Mouse (Mus musculus): Measurements from ENCODE around the gene Spsb4.
"Not testable (repeated sequence)": the region's sequence is repeated elsewhere in the genome, so short reads cannot be mapped to it uniquely, and the experiment has no call there.

The Spsb4 gene

GRCm38 (mm10) chr9:96954063-96954809 is 64.4 kb downstream of the Spsb4 start:
- intact Hi-C loops (cut with DNase I): no loop called here

GRCm38 (mm10) chr9:96953443-96953842 is 65.2 kb downstream of the Spsb4 start:
- intact Hi-C loops (cut with DNase I): no loop called here

DNA sequence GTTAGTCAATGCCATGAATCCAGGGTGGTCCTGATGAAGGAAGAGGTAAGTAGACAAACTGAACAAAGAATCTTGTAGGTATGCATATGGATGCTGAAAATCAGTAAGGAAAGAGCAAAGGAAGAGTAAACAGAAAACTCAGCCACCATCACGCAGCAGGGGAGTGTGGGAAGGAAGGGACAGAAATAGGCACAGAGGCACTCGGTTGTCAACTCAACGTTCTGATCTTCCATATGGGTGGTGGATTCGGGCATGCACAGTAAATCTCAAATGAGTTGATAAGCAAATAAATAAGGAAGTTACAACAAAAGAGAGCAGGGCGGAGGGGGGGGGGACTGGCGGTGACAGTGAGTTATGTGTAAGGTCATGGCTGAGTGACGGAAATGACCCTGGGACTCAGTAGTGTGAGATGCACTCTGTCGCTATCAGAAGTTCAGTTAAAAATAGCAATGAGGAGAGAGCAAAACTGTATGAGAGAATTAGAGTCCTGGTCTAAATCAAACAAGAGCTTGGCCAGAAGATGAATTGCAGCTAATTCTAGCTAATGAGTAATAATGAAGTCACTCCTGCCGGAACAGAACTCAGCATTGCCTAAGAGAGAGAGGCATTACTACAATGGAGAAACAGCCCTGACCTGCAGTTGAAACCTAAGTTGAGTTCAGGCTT is 66.2 kb downstream of the Spsb4 start:
- intact Hi-C loops (cut with DNase I): no loop called here

DNA sequence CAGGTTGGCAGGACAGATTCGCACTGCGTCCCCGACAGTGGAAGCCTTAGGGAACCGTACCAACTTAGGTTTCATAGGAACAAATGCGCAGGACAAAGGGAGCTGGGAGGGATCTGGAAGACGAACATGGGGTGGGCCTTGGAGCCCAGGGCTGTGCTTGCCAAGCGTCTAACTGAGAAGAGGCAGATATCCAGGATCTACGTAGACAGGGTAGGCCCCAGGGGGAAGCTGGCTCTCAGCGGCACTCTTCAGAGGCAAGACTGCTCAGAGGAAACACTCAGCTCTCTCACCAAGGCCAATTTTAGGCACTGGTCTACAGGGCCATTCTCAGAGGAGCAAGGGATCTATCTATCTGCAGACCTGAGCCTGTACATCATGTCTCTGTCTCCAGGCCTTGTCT is 69.1 kb downstream of the Spsb4 start:
- intact Hi-C loops (cut with DNase I): no loop called here

GRCm38 (mm10) chr9:96948546-96948945 is 70.1 kb downstream of the Spsb4 start:
- intact Hi-C loops (cut with DNase I): no loop called here

DNA sequence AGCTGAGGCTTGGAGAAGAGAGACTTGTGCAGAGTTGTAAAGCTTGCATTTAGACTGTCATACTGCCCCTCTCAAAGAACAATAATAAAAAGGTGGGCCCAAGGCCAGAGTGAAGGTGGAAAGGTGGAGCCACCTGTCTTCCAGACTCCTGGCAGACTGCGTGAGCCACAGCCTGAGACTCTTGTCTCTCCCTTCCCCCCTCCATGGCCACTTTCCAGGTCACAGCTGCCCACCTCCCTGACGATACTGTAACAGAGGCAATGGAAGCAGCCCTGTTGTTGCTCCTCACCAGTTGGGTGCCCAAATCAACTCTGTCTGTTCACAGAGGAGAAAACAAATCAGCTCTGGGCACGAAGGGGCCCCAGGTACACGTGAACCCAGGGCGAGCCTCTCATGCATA is 71.5 kb downstream of the Spsb4 start:
- intact Hi-C loops (cut with DNase I): no loop called here

- intact Hi-C loops (cut with DNase I): no loop called here
Observed at GRCm38 (mm10) chr9:96944517-96944916, 74.1 kb downstream of the Spsb4 start.

DNA sequence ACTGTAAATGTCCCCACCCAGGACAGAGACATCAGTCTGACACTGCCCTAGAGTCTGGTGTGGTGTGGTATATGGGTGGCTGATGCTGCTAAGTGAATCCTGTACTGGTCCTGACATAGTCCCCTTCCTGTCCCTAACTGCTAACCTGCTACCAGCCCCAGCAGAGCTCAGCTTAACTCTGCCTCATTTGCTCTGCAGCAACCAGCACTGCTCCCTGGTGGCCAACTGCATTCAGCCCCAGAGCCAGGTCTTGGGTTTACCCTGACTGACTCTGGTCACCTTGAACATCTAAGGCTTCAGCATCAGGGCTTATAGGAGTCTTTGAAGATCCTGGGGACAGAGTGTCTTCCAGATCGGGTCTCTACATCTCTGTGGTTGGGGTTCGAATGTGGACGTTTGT is 75.7 kb downstream of the Spsb4 start:
- intact Hi-C loops (cut with DNase I): no loop called here

- intact Hi-C loops (cut with DNase I): no loop called here
Observed at GRCm38 (mm10) chr9:96938887-96939286, 79.8 kb downstream of the Spsb4 start.

- intact Hi-C loops (cut with DNase I): not testable (repeated sequence)
Observed at GRCm38 (mm10) chr9:96936427-96936826, 82.2 kb downstream of the Spsb4 start.

- intact Hi-C loops (cut with DNase I): no loop called here
Observed at GRCm38 (mm10) chr9:96935556-96936300, 82.9 kb downstream of the Spsb4 start.

GRCm38 (mm10) chr9:96934816-96935215 is 83.8 kb downstream of the Spsb4 start:
- intact Hi-C loops (cut with DNase I): no loop called here

- intact Hi-C loops (cut with DNase I): no loop called here
Observed at GRCm38 (mm10) chr9:96932751-96933150, 85.9 kb downstream of the Spsb4 start.

DNA sequence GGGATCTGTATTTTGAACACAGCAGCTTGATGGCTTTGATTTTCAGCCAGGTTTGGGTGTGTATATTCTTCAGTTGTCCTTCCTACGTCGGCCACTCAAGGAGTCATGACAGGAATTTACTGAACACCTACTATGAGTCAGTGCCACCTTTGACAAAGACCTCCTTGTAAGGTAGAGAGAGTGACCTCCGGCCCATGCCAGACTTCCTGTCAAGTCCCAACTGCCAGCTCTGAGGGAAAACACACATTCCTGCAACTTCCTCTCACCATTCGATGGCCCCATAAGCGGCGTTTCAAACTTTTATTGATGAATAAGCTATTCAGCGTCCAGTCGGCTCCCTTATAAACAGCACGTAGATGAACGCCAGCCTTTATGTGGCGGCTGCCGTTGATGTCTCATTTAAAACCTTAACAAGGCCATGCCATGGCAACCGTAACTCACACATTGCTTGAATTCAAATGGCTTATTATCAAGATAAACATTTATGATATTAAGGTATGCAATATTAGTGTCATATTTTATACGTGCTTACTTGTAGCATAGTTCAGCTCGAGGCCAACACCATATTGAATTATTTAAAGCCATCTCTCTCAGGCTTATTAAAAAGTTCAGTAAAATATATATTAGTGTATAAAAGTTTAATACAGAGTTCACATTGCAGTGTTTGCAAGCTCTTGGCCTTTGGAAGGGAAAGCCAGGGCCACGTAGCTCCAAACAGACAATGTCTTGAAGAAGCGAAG is 94.9 kb downstream of the Spsb4 start:
- intact Hi-C loops (cut with DNase I): no loop called here

DNA sequence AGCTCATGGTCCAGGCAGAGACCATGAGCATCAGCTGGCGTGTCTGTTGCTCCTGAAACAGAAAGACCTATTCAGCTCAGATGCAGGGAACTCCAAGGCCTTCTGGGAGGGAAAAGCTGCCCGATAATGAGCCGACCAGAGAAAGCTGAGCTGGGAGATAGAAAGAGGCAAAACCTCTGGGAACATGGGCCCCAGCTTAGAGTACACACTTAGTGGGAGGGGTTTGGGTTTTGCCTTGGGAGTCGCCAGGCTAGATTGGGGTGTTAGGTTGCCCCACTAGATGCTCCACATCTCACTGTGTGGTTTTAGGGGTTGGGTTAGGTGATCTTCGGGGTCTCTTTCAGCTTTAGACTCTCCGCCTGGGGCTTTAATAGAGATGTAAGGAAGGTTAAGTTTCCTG is 95.5 kb downstream of the Spsb4 start:
- intact Hi-C loops (cut with DNase I): no loop called here

DNA sequence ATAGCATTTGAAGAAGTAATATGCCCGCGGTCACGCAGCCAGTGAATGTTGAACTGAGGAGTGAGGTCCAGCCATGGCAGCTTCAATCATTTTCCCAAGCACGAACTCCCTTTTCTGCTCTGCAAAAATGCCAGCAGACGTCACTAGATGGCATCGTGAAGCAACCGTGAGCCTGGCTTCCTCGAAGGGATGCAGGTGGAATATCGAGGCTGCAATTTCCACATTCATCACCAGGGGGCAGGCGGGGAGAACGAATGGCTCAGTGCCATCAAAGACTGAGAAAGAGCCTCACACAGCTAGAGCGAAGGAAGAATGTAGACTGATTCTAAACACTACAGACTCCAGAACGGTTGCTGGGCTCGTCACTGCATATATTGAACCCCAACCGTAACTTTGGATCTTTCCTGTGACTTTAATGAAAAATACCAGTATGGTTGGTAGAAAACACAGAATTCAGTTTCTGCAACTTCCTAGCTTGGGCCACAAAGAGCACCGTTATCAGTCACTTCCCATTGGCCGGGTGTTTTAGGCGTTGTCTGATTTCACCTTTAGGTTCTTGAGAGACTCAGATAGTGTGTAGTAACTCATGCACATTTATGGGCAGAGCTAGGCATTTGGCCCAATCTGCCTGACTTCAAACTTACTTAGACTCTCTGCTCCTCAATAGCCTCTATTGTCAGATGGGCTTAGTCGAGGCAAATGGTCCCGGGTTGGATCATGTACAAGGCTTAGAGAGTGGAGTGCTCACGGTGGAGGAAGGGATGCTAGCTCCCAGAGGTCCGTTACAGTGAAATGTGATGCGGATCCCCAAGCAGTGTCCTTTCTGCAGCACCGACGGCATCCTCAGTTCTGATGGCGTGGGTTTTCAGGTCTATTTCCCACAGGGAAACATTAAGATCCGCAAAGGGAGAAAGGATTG is 101.8 kb downstream of the Spsb4 start:
- intact Hi-C loops (cut with DNase I): loop anchor here (2.0 to 5.0 kb wide), 3 partner anchors 44 to 245 kb away; no protein-coding TSS in a partner anchor

GRCm38 (mm10) chr9:96916076-96916475 is 102.6 kb downstream of the Spsb4 start:
- intact Hi-C loops (cut with DNase I): loop anchor here (2.0 to 5.0 kb wide), 3 partner anchors 45 to 246 kb away; no protein-coding TSS in a partner anchor

- intact Hi-C loops (cut with DNase I): loop anchor here (5.0 kb wide), 1 partner anchor 247 kb away; no protein-coding TSS in a partner anchor
Observed at GRCm38 (mm10) chr9:96914851-96915250, 103.8 kb downstream of the Spsb4 start.

- intact Hi-C loops (cut with DNase I): no loop called here
Observed at GRCm38 (mm10) chr9:96914005-96914404, 104.6 kb downstream of the Spsb4 start.

DNA sequence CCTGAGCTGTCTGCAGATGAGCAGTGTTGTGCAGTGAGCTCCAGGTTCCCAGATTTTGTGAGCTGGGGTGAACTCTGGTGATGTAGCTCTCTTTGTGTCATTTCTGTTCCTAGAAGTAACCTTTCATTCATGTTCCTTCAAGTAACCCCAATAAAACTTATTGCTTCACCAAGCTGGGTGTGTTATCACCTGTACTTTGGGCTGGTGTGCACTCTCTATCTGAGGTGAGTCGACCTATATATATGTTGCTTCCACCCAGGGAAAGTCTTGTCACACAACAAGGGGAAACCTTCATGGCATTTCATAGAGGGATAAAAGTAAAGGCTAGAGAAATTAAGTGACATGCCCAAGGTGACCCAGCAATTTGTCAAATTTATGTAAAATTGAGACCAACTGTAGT is 109.1 kb downstream of the Spsb4 start:
- intact Hi-C loops (cut with DNase I): no loop called here

Measured in adrenal gland (tissue).